Mouse (Mus musculus) small intestine, adult 2 months (tissue): ENCODE measurements around the gene Rcsd1. TPM values are rescaled to one million over a fixed set of nuclear protein-coding genes. Genes with fewer than 3 reads are reported as not detected.

Source experiments
- H3K27ac ChIP-seq: fragments of 200-500 bp; 2 replicates; pipeline ENCODE4 v1.5.1; 2012; ENCODE audit warnings: low read depth, low read length, control low read depth, inconsistent platforms; ENCODE audit not compliant: insufficient read depth
- H3K27me3 ChIP-seq: fragments of 200-500 bp; 2 replicates; pipeline ENCODE4 v1.6.1; 2012; ENCODE audit warnings: mild to moderate bottlenecking, moderate library complexity, low read length, inconsistent platforms; ENCODE audit not compliant: control insufficient read depth, insufficient read depth
- H3K36me3 ChIP-seq: fragments of 200-500 bp; 2 replicates; pipeline ENCODE4 v1.6.1; 2012; ENCODE audit warnings: mild to moderate bottlenecking, low read length, control low read depth, inconsistent platforms; ENCODE audit not compliant: control insufficient read depth, insufficient read depth
- H3K4me1 ChIP-seq: fragments of 200-500 bp; 2 replicates; pipeline ENCODE4 v1.6.1; 2012; ENCODE audit warnings: low read length, inconsistent platforms, mixed read lengths; ENCODE audit not compliant: control insufficient read depth, insufficient read depth, insufficient read length
- H3K4me3 ChIP-seq: fragments of 200-500 bp; 2 replicates; pipeline ENCODE4 v1.5.1; 2012; ENCODE audit warnings: low read depth, mild to moderate bottlenecking, control low read depth, inconsistent platforms, low read length, moderate library complexity
- CTCF ChIP-seq: fragments of 200-500 bp; IDR thresholded peaks from 2 replicates; pipeline ENCODE4 v1.5.1; 2012; ENCODE audit warnings: low read depth, mild to moderate bottlenecking, control low read depth, inconsistent platforms, low read length, moderate library complexity, mixed read lengths; ENCODE audit not compliant: insufficient replicate concordance, insufficient read length; ENCODE audit errors: extremely low read depth
- POLR2A ChIP-seq: fragments of 200-500 bp; IDR thresholded peaks from 2 replicates; pipeline ENCODE4 v1.6.1; 2012; ENCODE audit warnings: low read depth, mild to moderate bottlenecking, control low read depth, inconsistent platforms, low read length, moderate library complexity
- WGBS: fragments of 180-500 bp; shearing (Covaris S2); methylation state at CpG from one replicate; pipeline ENCODE4 v1.1.7; 2018; 5-methylcytosine and 5-hydroxymethylcytosine counted together
- polyA plus RNA-seq: library from polyadenylated mRNA; depleted of rRNA; stranded (reverse); fragments of >200 nt; gene quantifications from 2 replicates; pipeline ENCODE4 v1.2.3, GENCODE M21; 2012; rRNA removed

Rcsd1 gene
- polyA plus RNA-seq, 1 experiment: 9.2 TPM

DNA sequence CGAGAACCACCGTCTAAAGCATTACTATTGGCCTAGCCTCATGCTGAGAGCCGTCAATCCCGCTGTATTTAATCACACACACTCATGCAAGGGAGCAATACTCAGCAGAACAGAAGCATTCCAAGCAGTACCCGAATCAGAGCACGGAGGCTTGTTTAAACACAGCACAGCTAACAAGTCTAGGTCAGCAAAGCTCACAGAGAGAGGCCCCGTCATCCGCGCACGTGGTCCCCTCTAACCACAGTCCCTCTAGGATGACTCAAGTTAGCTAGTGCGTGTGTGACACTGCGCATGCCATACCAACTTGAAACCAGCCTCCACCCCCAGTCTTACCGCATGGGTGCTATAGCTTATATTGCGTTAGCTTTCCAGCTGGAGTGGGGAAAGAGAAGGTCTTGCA is 106.3 kb downstream of the Rcsd1 start:
- no peak overlapping the region for H3K27ac ChIP-seq
- H3K36me3 ChIP-seq: peaks cover 20% of the 10 kb centered on the region
- H3K27me3 ChIP-seq: no peaks in the 10 kb centered on the region
- H3K4me3 ChIP-seq: no peak overlapping the region
- no peak for TF ChIP-seq POLR2A
- TF ChIP-seq CTCF: no peak
- H3K4me1 ChIP-seq: peaks cover 3% of the 10 kb centered on the region; the same call in 1 of the 2 replicates
- 86% methylated on average over 14 of the region's 14 CpGs for WGBS

DNA sequence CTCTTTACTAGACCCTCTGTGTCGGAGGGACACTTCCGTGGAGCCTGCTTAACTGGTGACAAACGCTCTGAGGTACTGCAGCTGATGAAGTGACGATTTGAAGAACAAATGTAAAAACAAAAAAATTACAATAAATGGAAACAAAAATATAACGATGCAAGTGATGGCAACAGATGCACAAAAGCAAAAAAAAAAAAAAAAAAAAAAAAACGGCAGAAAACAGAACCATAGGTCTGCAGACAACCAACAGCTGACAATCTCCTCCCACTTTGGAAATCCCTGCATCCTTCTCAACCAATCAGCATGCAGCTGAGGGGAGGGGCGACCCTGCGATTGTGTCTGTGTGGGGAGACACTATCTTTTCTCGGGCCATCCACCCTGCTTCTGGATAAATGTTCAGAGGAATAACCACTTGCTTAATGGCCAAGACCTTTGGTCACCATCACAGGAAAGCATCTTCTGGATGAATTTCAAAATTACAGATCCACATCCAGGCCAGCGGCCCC is 107.7 kb downstream of the Rcsd1 start:
- Histone ChIP-seq H3K4me3 (no peak overlapping the region), H3K27me3 (no peaks in the 10 kb centered on the region), H3K4me1 (peaks cover 2% of the 10 kb centered on the region; the same call in 1 of the 2 replicates), H3K36me3 (peaks cover 20% of the 10 kb centered on the region), H3K27ac (no peak overlapping the region)
- WGBS: 74% methylated on average over 10 of the region's 10 CpGs
- TF ChIP-seq POLR2A: no peak
- no peak for TF ChIP-seq CTCF

Other genes with a start within 250 kb of the Rcsd1 start
- 3.2 and 7.4 TPM in 2 replicates for gene Dcaf6, start 249.3 kb downstream of the Rcsd1 start, polyA plus RNA-seq
- 77.7 and 87.4 TPM in 2 replicates for gene Mpc2, start 249.1 kb downstream of the Rcsd1 start, polyA plus RNA-seq
- not detected in 2 replicates for gene Adcy10, start 224.6 kb downstream of the Rcsd1 start, polyA plus RNA-seq
- gene Mpzl1, start 75.2 kb downstream of the Rcsd1 start, polyA plus RNA-seq: 15.4 and 24.8 TPM in 2 replicates
- gene Creg1, start 54.0 kb upstream of the Rcsd1 start, polyA plus RNA-seq: 29.4 and 48.2 TPM in 2 replicates
- 2.2 and 4.8 TPM in 2 replicates for gene Cd247, start 78.9 kb upstream of the Rcsd1 start, polyA plus RNA-seq